7 mouse cellular contexts compared by ENCODE assay signal in genomic region chr1:78425793-78426700, GRCm38 (mm10).
A peak's percentile ranks its signal among the peaks of the same experiment; 100 is the strongest.
DNase-seq lines count a peak whose midpoint lies in the region; ATAC-seq and TF ChIP-seq lines count a peak whose summit lies in the region.

No protein-coding gene starts in this region.

- TF ChIP-seq EP300 in lung, postnatal 0 days (IDR thresholded peaks at IDR 0.05), result no peak

- WGBS in lung, postnatal 0 days, result 69% methylated on average over 7 of the region's 7 CpGs
- WGBS in liver, embryonic 12.5 days (ENCODE audit: insufficient replicate concordance), result 87% methylated on average over 7 of the region's 7 CpGs

- H3K27me3 ChIP-seq in lung, postnatal 0 days (replicated peaks; ENCODE audit: insufficient read depth, low read length), result no peaks in the 10 kb centered on the region
- no peaks in the 10 kb centered on the region for H3K27me3 ChIP-seq in liver, embryonic 12.5 days (replicated peaks)

- peak; percentile 37 for DNase-seq in lung, postnatal 0 days (ENCODE audit: low spot score)
- DNase-seq in lung, adult 18-20 months, result no peak
- DNase-seq in heart, adult 9 months (ENCODE audit: low spot score in 2 of 2), result peak; percentile 55 to 65
- DNase-seq in layer of hippocampus, postnatal 36 days, result peak; percentile 13 to 23
- peak; percentile 58 to 69 for DNase-seq in right cerebral cortex, postnatal 10 days (ENCODE audit: low spot score in 2 of 2)
- DNase-seq in adrenal gland, adult (ENCODE audit: inconsistent age in 2 of 2, low spot score in 1 of 2), result no peak

- peak; percentile 60 for ATAC-seq in lung, postnatal 0 days
- ATAC-seq in liver, embryonic 12.5 days, result no peak

- no peak for TF ChIP-seq CTCF in lung, postnatal 0 days (IDR thresholded peaks at IDR 0.05)

- H3K27ac ChIP-seq in lung, postnatal 0 days (ENCODE audit: low read length), result peak overlapping the region; percentile 57
- no peak overlapping the region for H3K27ac ChIP-seq in liver, embryonic 12.5 days

- no peaks in the 10 kb centered on the region for H3K36me3 ChIP-seq in lung, postnatal 0 days (ENCODE audit: insufficient read depth, low read length)
- peaks cover 64% of the 10 kb centered on the region for H3K36me3 ChIP-seq in liver, embryonic 12.5 days

- H3K4me3 ChIP-seq in lung, postnatal 0 days (ENCODE audit: low read depth, low read length), result no peak overlapping the region
- H3K4me3 ChIP-seq in liver, embryonic 12.5 days, result no peak overlapping the region

- H3K4me1 ChIP-seq in lung, postnatal 0 days (ENCODE audit: insufficient read depth, low read depth, low read length), result 0 out of 2 replicates have a peak, but pooled peaks cover 5% of the 10 kb centered on the region
- H3K4me1 ChIP-seq in liver, embryonic 12.5 days, result peaks cover 9% of the 10 kb centered on the region

- no peak overlapping the region for H3K9ac ChIP-seq in lung, postnatal 0 days (replicated peaks; ENCODE audit: low read depth)
- no peak overlapping the region for H3K9ac ChIP-seq in liver, embryonic 12.5 days

- no peak overlapping the region for H3K4me2 ChIP-seq in lung, postnatal 0 days (replicated peaks; ENCODE audit: low read depth, low read length)
- no peak overlapping the region for H3K4me2 ChIP-seq in liver, embryonic 12.5 days

- H3K9me3 ChIP-seq in lung, postnatal 0 days (ENCODE audit: low read length), result no peaks in the 10 kb centered on the region
- no peaks in the 10 kb centered on the region for H3K9me3 ChIP-seq in liver, embryonic 12.5 days (replicated peaks)

Comparison
In these comparisons a context has a peak if more than half of its experiments do, and no peak if none do; other contexts are left out.
1. DNase-seq: peak in lung, postnatal 0 days (single experiment), heart, adult 9 months (2 of 2), layer of hippocampus, postnatal 36 days (2 of 2) and right cerebral cortex, postnatal 10 days (2 of 2); none in lung, adult 18-20 months (0 of 2) and adrenal gland, adult (0 of 2).